Mouse (Mus musculus) stomach, postnatal 0 days (tissue): Measurements from ENCODE around the gene Gjd2.

Source experiments
- CTCF ChIP-seq: IDR thresholded peaks from 2 replicates; pipeline ENCODE4 v1.5.1; 2016; ENCODE audit warnings: antibody characterized with exemption, low read depth, mild to moderate bottlenecking, moderate library complexity
- EP300 ChIP-seq: optimal IDR thresholded peaks from 2 replicates; pipeline ENCODE3; 2016; ENCODE audit warnings: antibody characterized with exemption

DNA sequence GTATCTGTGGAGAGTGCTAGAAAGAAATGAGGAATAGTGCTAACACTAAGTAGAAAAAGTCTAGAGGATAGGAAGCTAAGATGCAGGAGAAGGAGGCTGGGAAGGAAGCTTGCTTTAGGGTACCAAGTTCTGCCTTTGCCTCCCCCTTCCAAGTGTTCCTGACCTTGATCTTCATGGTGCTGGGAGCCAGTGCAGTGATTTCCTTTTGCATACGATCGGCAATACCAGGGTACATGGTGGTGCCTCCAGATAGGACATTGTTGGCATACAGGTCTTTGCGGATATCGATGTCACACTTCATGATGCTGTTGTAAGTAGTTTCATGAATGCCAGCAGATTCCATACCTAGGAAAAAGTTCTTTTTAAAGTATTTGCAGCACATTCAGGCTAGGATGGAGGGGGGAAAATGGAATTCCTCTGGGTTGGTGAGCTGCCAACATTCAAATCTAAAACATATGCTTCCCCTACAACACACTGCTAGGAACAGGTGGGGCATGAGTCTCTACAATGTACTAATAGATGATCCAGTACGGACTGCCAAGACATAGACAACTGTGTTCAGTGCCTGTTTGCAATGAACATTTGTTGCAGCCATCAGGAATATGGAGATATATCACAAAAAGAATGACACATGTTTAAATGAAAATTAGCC is 34.7 kb upstream of the Gjd2 start:
- TF ChIP-seq CTCF (no peak), EP300 (no peak)
